Mouse (Mus musculus): ENCODE data around the gene Trim52. TPM values are rescaled to one million over a fixed set of nuclear protein-coding genes. Genes with fewer than 3 reads are reported as not detected.
"Not testable (repeated sequence)": the region's sequence is repeated elsewhere in the genome, so short reads cannot be mapped to it uniquely, and the experiment has no call there.

The Trim52 gene
- not detected in 2 replicates for total RNA-seq (2015; ENCODE audit: low replicate concordance)
- total RNA-seq (2017; ENCODE audit: low replicate concordance) = not detected in 2 replicates

- ATAC-seq (replicated peaks; ENCODE audit: low FRiP score, poor library complexity, severe bottlenecking) = no peak
These were observed at the start of gene Trim52 for GRCm38 (mm10) chr14:106105980-106106379. Trim52 (plus strand) TSS chr14:106106198.

- ATAC-seq (replicated peaks; ENCODE audit: low FRiP score, poor library complexity, severe bottlenecking) = no peak
These were observed 33.4 kb upstream of the Trim52 start for GRCm38 (mm10) chr14:106072608-106073007.

- no peak for ATAC-seq (replicated peaks; ENCODE audit: low FRiP score, poor library complexity, severe bottlenecking)
These were observed 30.6 kb upstream of the Trim52 start for GRCm38 (mm10) chr14:106075181-106076064.

GRCm38 (mm10) chr14:106088480-106089037, 17.4 kb upstream of the Trim52 start:
- no peak for ATAC-seq (replicated peaks; ENCODE audit: low FRiP score, poor library complexity, severe bottlenecking)

GRCm38 (mm10) chr14:106096816-106097215, 9.2 kb upstream of the Trim52 start:
- ATAC-seq (replicated peaks; ENCODE audit: low FRiP score, poor library complexity, severe bottlenecking) = no peak

GRCm38 (mm10) chr14:106100858-106101257, 5.1 kb upstream of the Trim52 start:
- no peak for ATAC-seq (replicated peaks; ENCODE audit: low FRiP score, poor library complexity, severe bottlenecking)

- no peak for ATAC-seq (replicated peaks; ENCODE audit: low FRiP score, poor library complexity, severe bottlenecking)
These were observed 427 bp downstream of the Trim52 start for GRCm38 (mm10) chr14:106106425-106106824.

- ATAC-seq (replicated peaks; ENCODE audit: low FRiP score, poor library complexity, severe bottlenecking) = no peak
These were observed 13.4 kb downstream of the Trim52 start for GRCm38 (mm10) chr14:106119371-106119770.

- no peak for ATAC-seq (replicated peaks; ENCODE audit: low FRiP score, poor library complexity, severe bottlenecking)
These were observed 30.3 kb downstream of the Trim52 start for GRCm38 (mm10) chr14:106136272-106136671.

- no peak for ATAC-seq (replicated peaks; ENCODE audit: low FRiP score, poor library complexity, severe bottlenecking)
These were observed 45.2 kb downstream of the Trim52 start for GRCm38 (mm10) chr14:106151188-106151587.

- no peak for ATAC-seq (replicated peaks; ENCODE audit: low FRiP score, poor library complexity, severe bottlenecking)
These were observed 49.0 kb downstream of the Trim52 start for GRCm38 (mm10) chr14:106154879-106155576.

GRCm38 (mm10) chr14:106156533-106156932, 50.5 kb downstream of the Trim52 start:
- no peak for ATAC-seq (replicated peaks; ENCODE audit: low FRiP score, poor library complexity, severe bottlenecking)

- no peak for ATAC-seq (replicated peaks; ENCODE audit: low FRiP score, poor library complexity, severe bottlenecking)
These were observed 56.3 kb downstream of the Trim52 start for GRCm38 (mm10) chr14:106162331-106162730.

GRCm38 (mm10) chr14:106163196-106163595, 57.2 kb downstream of the Trim52 start:
- ATAC-seq (replicated peaks; ENCODE audit: low FRiP score, poor library complexity, severe bottlenecking) = no peak

GRCm38 (mm10) chr14:106163933-106164332, 57.9 kb downstream of the Trim52 start:
- ATAC-seq (replicated peaks; ENCODE audit: low FRiP score, poor library complexity, severe bottlenecking) = not testable (repeated sequence)

GRCm38 (mm10) chr14:106176879-106177278, 70.9 kb downstream of the Trim52 start:
- no peak for ATAC-seq (replicated peaks; ENCODE audit: low FRiP score, poor library complexity, severe bottlenecking)

- no peak for ATAC-seq (replicated peaks; ENCODE audit: low FRiP score, poor library complexity, severe bottlenecking)
These were observed 72.2 kb downstream of the Trim52 start for GRCm38 (mm10) chr14:106178245-106178644.

- no peak for ATAC-seq (replicated peaks; ENCODE audit: low FRiP score, poor library complexity, severe bottlenecking)
These were observed 73.2 kb downstream of the Trim52 start for GRCm38 (mm10) chr14:106179102-106179727.

- ATAC-seq (replicated peaks; ENCODE audit: low FRiP score, poor library complexity, severe bottlenecking) = no peak
These were observed 73.7 kb downstream of the Trim52 start for GRCm38 (mm10) chr14:106179728-106180125.

GRCm38 (mm10) chr14:106180616-106181015, 74.6 kb downstream of the Trim52 start:
- no peak for ATAC-seq (replicated peaks; ENCODE audit: low FRiP score, poor library complexity, severe bottlenecking)
